Mouse (Mus musculus): Measurements from ENCODE around the gene Spast. TPM values are rescaled to one million over a fixed set of nuclear protein-coding genes. Genes with fewer than 3 reads are reported as not detected.

Spast gene
- 29.9 TPM for polyA plus RNA-seq (2017; shearing (Covaris generic))

GRCm38 (mm10) chr17:74338937-74339804, at the start of gene Spast:
TSS of gene Spast (plus strand) at chr17:74338987.

DNA sequence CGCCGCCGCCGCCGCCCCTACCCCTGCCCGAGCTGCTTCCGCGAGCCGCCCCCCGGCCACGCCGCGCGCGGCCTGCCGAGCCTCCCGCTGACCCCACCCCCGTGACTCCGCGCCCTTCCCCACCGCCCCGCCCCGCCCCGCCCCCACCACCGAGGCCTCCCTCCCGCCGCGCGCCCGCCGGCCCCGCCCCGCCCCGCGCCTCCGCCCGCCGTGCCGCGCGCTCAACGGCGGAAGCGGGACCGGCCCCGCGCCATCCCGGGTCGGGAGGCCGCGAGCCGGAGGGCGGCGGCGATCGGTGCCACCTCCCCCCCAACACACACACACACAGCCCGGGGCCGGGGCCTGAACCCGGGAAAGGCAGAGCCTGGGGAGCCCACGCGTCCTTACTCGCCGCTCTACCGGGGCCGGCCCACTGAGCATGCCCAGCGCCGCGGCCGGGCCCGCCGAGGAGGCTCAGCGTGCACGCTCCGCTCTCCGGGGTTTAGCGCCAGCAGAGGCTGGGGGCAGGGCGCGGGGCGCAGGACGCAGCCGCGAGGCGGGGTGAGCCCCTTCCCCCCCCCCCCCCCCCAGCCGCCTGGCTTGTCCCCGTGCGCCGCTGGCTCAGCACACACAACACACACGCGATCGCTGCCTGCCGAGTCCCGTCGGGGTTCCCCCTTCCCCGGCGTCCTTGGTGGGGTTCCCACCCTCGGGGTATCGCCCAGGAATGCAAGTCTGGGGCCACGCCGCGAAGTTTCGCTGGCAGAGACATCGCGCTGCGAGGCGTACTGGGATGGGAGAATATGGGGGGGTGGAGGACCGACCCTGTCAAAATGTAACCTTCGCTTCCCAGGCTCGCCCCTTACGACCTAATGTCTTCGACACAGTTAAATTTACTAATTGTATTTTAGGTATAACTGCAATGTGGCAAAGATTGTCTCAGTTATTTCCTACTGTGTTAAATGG, 43.5 kb upstream of the Spast start, which contains the start of gene Memo1:
Gene Memo1, minus strand, starts transcription at position 496 of the 945 bp plus-strand sequence.

GRCm38 (mm10) chr17:74323844-74324243, 14.9 kb upstream of the Spast start, which contains the start of gene Dpy30:
TSS of gene Dpy30 (minus strand) at chr17:74323944.

DNA sequence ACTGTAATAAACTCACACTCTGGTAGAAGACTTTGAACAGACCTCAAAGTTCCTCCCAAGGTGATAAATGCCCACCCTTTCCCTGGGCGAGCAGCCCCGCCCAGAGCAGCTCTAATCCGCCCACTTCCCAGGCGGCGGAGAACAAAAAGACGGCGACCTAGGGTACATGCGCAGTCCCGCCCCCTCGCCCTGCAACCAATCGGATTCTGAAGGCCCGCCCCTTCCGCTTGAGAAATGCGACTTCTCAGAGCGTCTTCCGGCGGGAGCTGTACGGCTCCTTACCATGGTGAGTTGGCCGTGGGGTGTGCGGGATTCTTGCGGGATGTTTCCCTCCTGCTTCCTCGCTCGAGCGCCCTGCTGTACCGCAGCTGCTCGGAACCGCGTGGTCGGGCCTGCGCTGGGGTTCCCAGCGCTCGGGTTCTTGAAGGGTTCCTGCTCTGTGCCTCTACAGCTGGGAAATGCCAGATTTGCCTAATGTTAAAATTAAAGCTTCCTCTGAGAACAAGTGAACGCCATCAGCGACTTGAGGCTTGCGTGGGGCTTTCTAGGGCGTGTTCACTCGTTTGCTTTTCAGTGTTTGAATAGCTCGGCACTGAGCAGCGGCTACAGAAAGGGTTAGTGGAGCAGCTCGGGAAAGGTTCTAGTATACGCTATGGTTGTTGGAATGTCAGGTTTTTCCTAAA, 56.7 kb downstream of the Spast start, which contains the start of gene Slc30a6:
Gene Slc30a6, plus strand, starts transcription at position 226 of the 683 bp plus-strand sequence.

Other genes with a start within 250 kb of the Spast start
- gene Memo1, start 43.5 kb upstream of the Spast start, polyA plus RNA-seq (2017; shearing (Covaris generic)), result 51.8 TPM
- gene Dpy30, start 15.0 kb upstream of the Spast start, polyA plus RNA-seq (2017; shearing (Covaris generic)), result 71.6 TPM
- 25.9 TPM for gene Slc30a6, start 56.6 kb downstream of the Spast start, polyA plus RNA-seq (2017; shearing (Covaris generic))
- 0.92 TPM for gene Nlrc4, start 120.2 kb downstream of the Spast start, polyA plus RNA-seq (2017; shearing (Covaris generic))
- gene Yipf4, start 150.5 kb downstream of the Spast start, polyA plus RNA-seq (2017; shearing (Covaris generic)), result 149 TPM
- 86.6 TPM for gene Birc6, start 189.3 kb downstream of the Spast start, polyA plus RNA-seq (2017; shearing (Covaris generic))